Mouse (Mus musculus) olfactory bulb, adult 2 months (tissue): ENCODE measurements around the gene Fcamr.

ENCODE experiments used
- CTCF ChIP-seq: fragments of 200-500 bp; IDR thresholded peaks from 2 replicates; pipeline ENCODE4 v1.5.1; 2012; ENCODE audit warnings: low read depth, mild to moderate bottlenecking, low read length, moderate library complexity; ENCODE audit not compliant: insufficient read depth
- POLR2A ChIP-seq: fragments of 200-500 bp; IDR thresholded peaks from 2 replicates; pipeline ENCODE4 v1.6.1; 2012; ENCODE audit warnings: mild to moderate bottlenecking, low read depth, low read length, moderate library complexity; ENCODE audit not compliant: insufficient read depth

DNA sequence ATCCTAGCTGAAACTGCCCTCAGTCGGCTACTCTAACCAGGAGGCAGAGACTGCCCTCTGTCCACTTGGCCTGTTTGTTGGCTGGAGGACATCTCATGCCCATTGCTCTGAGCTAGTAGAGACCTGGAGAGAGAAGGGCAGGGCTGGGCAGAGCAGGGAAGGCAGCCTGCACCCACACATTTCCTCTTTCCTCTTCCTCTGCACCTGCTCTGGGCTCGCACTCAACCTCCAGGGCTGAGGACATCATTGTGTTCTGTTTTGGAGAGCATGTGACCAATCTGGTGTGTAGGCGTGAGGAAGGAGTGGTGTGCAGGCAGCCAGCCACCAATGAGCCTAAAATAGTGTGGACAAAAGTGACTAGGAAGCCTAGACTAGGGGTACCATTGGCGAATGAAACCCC lies 63.5 kb downstream of the Fcamr start:
- TF ChIP-seq POLR2A = no peak
- TF ChIP-seq CTCF = no peak
